Mouse (Mus musculus) CD8-positive naive resting alpha-beta T cell, adult 2 months (primary cell): ENCODE measurements around the gene Arhgef19.

Experiments used
- DNase-seq, 2 experiments: peaks; one replicate each; pipeline ENCODE4 v3.0.0; 2022; ENCODE audit warnings: low read depth in 2 of 2, low spot score in 2 of 2

Gene Arhgef19

DNA sequence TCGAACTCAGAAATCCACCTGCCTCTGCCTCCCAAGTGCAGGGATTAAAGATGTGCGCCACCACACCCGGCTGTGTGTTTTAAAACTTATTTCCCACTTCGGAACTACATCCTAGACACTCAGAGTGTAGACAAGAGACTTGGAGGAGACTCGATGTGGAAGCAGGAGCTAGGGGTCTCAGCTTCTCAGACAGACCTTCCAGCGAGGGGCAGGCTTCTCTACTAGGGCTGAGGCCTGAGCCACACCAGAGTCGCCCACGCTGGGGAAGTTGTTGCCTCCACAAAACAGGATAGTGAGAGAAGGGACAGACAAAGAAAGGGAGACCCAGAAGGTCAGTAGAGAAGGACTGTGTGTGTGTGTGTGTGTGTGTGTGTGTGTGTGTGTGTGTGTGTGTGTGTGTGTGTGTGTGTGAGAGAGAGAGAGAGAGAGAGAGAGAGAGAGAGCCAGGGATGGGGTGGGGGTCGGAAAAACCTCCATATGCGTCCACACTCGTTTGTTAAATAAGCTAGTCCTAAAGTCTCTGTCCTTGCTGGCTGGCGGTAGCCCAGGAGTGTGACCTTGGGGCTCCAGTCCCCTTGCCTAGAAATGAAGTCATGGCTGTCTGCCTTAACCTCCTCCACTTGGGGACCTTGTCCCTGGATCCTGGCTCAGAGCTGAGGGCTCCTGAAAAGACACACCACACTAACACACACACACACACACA is 44.0 kb downstream of the Arhgef19 start:
- DNase-seq = no peak

DNA sequence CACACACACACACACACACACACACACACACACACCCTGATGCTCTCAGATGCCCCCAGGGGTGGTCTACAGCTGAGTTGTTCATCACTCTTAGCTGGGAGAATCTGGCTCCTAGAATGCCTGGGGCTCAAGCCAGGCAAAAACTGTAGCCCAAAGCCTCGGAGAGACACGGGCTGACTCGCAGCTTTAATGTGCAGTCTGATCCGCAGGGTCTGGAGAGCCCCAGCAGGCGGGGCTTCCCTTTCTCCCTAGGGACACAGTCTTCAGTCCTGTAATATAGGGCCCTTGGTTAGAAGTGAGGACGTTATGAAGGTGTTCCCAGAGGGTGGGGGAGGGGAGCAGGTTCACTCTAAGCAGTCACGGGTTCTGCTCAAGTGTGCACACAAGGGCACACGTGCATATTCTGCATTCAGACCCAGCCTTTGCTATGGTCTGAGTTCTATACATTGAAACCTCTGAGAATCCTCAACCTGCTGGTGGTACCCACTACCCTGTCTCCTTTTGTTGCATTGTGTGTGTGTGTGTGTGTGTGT is 44.6 kb downstream of the Arhgef19 start:
- DNase-seq = no peak

DNA sequence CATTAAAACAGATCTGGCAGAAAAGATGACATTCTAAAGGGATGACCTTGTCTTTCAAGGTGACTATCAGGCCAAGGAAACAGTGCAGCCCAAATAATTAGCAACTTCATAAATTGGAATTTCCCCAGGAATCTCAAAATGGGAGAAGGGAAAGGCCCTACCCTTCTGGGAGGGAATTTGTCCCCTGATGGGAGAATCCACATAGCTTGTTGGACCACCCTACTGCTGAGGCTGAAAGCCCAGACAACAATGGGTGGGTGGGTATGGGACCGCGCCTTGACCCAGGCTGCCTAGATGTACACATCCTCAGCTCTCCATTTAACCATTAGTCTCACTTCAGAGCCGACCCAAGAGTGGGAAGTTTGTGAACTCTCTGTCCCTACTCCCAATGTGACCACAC is 45.2 kb downstream of the Arhgef19 start:
- DNase-seq = no peak

DNA sequence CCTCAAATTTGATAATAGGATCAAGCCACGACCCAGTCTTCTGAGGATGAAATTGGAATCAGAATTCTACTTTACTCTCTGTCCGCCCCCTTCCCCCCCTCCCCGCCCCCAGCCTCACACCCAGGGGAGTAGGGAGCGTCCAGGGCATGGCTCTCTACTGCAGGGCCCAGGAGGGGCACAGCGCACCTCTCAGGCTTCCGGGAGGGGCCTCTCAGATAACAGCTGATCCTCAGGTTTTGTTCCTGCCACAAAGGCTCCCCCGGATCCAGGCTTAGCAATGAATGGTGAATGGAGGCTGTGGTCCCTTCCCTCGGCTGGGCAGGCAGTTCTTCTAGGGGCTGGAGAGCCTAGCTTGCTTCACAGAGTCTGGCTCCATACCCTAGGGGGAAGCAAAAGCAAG is 45.8 kb downstream of the Arhgef19 start:
- DNase-seq = no peak

DNA sequence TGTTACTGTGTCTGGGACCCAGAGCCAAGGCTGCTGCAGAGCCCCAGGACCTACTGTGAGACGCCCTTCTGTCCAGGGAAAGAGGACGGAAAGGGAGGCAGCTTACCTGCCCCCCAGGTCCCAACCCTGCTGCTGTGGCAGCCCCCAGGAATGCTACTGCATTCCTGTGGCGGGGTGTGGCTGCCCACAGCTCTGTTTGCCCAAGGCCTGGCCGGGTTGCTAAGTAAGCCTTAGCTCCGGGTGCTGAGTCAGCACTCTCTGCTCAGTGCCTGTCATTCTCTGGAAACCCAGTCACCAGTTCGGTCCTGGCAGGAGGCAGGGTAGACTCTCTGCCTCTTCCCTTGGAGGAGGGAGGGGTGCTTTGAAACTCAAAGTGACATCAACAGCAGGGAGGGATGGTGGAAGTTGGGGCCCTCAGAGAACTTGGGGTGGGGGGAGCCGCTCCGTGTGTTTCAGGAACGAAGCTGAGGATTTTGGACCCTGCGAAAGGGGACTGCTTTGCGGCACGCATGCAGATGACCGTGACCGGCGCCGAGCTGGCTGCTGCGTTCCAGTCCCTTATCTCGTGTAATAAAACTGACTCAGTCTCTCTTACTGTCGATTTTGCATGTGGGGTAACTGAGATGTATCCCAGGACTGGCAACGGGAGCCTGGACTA is 47.7 kb downstream of the Arhgef19 start:
- no peak for DNase-seq

DNA sequence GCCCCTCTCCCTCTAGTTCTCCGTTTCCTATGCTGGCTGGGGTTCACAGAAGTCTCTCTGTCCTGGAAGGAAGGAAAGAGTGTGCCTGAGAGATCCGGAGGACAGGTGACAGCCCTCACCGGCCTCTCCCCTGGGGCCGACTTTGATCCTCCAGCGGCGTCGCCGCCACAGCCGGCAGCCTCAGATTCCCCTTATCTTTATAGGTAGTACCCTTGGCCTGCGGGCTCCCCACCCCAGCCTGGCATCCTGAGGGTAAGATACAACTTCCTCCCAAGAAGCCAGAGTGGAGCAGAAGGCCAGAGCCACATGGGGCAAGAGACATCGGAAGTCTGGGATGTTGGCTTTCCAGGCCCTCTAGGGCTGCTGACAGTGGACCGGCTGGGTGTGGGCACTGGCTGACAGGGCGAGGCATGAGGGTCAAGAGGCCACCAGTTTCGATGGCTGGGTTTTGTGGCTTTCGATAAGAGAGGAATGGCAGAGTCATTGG is 48.3 kb downstream of the Arhgef19 start:
- no peak for DNase-seq

DNA sequence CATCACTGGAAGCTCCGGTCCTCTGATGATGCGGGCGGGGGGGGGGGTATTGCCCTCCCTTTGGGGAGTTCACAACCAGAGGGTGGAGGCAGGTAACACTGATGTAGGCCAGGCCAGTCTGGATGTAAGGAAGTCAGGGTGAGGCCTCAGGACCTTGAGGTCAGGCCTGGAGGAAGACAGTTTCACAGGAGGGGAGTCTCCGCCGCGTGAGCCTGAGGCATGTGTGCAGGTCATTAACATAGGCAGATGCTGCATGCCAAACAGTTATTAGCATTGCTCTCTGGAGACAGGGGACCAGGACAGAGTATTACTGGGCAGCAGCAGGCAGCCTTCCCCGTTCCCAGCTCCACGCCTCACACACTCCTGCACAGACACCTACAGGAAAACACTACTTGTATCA is 48.9 kb downstream of the Arhgef19 start:
- no peak for DNase-seq

DNA sequence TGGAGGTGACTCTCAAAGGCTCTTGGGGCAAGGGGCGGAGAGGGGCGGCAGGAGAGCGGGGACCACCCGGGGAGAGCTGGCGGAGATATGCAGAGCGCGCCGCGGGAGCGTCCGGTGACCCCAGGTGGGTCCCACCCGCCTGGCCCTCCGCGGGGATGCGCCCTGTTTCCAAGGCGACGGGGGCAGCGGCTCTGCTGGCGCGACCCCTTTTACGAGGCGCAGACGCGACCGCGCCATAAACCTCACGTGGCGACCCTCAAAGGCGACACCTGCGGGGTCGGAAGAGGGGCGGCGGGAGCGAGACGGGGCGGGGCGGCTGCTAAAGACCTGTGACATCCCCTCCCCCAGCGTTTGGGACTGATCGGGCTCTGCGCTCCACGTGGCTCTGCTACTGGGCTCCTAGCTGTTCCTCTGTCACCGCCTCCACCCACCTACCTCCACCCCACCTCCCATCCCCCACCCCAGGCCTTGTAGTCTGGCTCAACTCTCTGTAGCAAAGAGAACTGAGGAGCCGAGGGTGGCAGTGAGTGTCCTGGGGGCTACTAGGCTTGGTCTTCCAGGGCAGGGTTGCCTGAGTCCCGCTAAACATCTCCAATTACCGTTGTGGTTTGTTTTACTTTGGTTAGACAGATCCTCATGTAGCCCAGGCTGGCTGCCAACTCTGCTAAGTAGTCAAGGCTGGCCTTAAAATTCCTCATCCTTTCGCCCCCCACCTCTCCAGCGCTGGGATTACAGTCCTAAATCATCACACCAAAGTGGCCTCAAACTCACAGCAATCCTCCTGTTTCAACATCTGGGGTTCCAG is 52.5 kb downstream of the Arhgef19 start:
- DNase-seq = no peak

DNA sequence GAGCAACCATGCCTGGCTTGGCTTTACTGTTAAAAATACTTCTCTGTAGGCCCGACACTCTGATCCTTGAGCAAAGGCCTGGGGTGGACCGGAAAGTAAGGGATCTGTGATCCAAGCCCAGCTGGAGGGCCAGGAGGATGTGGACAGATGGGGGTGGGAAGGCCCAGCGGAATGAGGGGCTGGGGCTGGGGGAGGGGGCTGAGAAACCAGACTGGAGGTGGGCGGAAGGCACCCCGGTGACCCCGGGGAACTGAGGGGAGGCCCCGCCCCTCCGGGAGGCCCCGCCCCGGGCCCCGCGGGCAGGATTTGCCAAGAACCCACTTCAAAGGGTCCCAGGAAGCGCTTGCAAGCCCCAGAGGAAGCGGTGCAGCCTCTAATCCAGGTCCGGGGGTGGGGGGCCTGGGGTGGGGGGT is 56.5 kb downstream of the Arhgef19 start:
- DNase-seq = no peak

DNA sequence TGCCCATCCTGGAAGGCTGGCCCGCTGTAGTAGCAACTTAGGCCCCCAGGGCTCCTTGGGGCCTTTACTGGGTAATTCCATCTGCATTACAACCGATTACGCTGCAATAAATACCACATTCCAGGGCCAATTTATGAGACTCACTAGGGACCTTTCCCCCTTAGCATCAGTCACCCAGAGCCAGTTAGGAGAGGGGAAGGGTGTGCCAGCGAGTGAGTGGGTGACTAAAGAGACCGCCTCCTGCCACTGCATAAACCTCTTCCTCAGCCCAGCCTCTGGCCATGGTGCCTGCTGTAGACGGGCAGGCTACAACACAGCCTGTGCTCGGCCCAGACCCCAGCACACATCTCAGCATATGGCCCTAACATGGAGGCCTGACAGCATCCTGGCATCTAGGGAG is 58.6 kb downstream of the Arhgef19 start:
- DNase-seq = no peak

DNA sequence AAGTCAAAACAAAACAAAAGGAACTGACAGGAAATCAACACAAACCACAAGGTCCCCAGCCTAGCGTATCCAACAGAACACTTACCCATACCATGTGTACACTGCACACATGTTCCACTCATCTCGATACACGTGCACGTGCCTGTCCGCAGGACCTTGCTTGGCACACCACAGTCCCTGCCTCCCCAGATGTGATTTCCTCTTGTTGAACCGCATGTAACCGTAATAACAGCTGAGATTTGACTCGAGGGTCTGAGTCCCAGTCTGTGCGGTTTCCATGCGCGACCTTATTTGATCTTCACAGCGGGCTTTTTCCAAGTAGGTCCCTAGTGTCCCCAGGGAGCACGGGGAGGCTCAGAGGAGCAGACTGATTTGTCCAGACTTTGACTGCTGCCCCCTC is 60.1 kb downstream of the Arhgef19 start:
- DNase-seq = no peak

DNA sequence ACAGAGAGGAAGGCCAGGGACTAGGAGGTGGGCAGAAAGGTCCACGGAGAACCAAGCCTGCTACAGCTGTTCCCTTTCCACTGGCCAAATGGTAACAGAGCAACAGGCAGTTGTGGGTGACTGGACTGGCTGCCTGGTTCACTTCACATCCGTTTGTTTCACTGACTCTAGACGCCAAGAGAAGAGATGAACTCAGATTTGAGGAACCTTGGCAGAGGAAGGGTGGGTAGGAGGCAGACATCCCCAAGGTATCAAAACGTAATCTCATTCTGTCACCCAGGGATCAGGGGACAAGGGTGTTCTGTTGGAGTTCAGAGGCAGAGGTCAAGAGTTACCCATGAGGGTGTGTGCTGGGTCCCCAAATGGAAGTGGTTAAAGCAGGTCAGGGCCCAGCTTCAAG is 60.9 kb downstream of the Arhgef19 start:
- no peak for DNase-seq

DNA sequence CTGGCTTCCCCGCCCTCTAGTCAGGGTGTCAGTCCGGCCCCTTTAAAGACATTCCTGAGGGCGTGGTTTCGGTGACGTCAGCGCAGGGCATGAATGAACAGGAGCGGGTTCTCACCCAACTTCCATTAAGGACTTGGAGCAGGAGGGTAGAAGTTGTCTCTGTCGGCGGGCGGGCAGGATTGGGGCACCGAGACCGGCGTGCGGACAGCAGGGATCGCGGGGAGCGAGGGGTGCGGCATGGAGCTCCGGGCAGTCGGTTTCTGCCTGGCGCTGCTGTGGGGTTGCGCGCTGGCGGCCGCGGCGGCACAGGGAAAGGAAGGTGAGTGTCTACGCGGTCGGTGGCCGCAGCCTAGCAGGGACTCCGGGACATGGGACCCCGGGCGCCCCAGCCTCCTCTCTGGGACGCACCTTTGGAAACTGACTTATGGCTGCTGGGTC is 61.8 kb downstream of the Arhgef19 start, which contains the start of gene Epha2:
TSS of gene Epha2 (plus strand) at position 125 of the 438 bp plus-strand sequence.
- DNase-seq = no peak

DNA sequence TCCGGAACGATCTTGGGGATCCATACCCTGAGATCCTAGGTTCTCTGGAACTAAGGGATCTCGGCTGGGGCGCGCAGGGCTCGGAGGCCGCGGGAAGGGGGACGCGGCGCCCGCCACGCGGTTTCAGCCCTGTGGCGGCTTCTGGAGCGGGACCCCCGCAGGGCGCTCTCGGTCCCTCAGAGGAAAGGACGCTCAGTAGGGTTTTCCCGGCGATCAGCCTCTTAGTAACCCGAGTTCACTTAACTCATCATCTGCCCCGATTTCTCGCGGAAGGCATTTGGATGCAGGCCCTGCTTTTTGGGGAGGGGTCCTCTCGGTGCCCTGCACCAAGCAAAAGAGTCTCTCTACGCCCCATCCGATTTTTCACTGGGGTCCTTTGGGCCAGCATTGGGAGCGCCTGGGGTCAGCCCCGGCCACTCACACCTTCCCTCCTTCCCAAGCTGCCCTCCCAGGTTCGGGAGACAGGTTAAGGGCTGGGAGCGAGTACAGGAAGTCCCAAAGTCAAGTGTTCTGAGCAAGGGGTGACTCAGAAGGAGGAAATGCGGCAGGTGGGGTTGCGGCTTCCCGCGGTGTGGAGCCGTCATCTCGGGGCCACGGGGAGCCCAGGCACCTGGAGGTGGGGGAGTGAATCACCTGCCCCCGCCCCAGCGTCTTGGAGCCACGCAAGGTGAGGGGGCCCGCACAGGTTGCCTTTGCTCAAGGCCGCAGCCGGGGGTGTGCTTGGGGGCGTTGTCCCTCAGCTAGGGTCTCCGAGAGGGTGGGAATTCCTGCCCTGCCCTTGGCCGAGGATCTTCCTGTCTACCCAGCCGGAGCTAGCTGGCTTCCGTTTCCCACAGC is 62.5 kb downstream of the Arhgef19 start:
- peak in 1 of 2 experiments; percentile 6 for DNase-seq

DNA sequence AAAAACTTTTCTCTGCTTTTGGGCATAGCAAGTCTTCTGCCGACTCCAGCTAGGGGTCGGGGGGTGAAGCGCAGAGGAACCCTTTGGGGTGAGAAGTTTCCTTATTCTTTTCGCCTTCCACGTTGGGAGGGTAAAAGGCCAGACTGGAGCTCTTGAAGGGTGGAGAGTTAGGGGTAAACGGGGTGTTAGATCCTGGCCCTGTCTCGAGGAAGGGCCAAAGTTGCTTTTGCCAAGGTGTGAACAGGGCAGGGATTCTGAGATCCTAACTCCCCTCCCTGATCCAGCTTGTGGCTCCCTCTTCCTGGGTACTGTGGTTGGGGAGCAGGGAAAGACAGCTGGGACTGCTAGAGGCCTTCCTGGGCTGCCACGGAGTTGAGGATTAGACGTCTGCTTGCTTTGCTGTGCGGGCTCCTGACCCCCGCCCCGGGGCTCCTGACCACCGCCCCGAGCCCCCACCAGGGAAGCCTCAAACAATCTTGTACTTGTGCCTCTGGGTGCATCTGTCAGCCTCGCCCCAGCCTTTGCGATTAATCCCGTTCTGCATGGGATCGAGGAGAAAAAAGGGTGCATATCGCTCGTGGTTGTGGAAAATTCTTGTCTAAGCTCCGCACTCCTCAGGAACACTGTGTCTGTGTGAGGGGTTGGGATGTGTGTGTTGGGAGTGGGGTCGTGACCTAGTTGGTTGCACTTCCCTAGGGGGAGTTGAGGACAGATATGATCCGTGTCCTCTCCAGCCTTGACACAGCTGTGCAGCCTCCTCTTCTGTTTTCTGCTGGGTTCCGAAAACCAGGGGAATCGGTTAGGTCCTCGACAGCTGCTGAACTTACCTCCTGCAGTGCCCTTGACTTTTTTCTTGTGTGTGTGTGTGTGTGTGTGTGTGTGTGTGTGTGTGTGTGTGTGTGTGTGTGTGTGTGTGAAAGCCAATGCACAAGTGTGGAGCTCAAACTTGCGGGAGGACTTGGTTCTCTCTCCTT is 63.4 kb downstream of the Arhgef19 start:
- no peak for DNase-seq

DNA sequence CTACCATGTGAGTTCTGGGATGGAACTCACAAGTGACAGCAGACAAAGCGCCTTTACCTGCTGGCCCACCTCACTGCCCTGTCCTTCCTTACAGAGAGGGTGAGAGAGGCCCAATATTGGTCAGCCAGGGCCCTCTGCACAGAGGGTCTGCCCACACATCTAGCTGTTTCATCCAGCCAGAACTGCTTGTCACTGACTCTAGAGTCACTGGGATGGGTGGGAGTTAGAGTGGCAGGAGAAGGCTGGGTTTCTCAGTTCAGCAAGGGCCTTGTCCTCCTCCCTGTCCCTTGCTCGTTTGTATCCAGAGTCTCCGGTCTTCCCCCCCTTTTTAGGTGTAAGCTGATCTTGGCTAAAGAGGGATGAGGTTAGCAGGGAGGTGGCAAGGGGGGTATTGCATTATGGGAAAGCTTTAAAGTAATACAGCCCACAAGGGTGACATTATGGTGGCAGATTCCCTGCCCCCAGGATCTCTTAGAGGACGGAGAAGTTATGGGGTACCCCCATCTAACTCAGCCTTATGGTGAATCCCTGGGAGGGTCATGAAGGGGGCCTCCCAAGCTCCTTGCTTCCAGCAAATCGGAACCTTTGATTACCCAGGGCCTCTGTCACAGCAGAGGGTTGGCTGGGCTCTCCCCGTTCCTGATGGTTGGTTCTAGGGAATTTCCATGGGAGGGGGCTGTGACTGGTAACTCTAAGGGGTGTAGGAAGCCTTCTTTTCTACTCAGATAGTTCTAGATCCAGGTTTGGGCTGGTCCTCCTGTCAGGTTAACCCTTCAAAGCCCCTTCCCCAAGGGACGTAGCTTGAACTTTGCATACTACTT is 64.3 kb downstream of the Arhgef19 start:
- DNase-seq = no peak

DNA sequence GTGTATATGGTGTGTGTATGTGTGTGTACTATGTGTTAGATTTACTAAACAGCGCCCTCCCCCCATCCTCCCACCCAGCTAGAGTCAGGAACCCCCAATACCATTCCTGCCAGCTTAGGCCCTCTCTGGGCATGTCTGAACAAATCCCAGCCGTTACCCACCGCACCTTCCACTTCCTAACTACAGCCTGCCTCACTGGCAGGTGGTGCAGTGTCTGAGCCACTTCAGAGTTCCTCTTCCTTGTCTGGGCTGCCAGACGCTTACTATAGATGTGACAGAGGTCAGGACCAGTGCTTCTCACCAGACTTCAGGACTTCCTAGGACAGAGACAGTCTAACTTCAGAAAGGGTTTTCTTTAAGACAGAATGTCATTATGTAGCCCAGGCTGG is 64.9 kb downstream of the Arhgef19 start:
- no peak for DNase-seq

DNA sequence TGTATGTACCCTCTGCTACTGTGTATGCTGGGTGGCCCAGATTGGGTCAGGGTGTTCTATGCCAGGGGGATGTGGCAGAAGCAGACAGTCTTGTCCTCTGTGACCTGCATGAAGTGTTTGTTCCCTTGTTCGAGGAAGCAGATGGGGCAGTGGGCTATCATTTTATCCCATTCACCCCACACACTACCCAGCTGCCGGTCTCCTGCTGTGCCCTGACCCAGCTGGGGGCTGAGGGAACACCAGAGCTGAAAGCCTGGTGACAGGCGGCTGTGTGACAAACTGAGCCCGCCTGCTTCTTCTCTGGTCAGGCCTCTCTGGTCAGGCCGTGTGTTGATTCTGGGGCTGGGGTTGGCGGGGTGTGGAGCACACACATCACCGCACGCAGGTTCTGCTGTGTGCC is 66.8 kb downstream of the Arhgef19 start:
- no peak for DNase-seq
